Mouse (Mus musculus) MEL (cell line): ENCODE measurements around the gene Ces1f. TPM values are rescaled to one million over a fixed set of nuclear protein-coding genes. Genes with fewer than 3 reads are reported as not detected.

ENCODE experiments used
- DNase-seq: peaks from one replicate; pipeline ENCODE4 v3.0.0; 2011; ENCODE audit warnings: low read depth, low spot score
- H3K27ac ChIP-seq: 2 replicates; pipeline ENCODE4 v1.5.1; 2012; ENCODE audit warnings: low read depth, mild to moderate bottlenecking, control low read depth, low read length, moderate library complexity; ENCODE audit not compliant: control insufficient read depth
- H3K27me3 ChIP-seq, 2 experiments: fragments of 150-350 bp in 1 of 2; sonication (generic) in 1 of 2; 2 replicates each; pipeline ENCODE4 v1.6.1; 2012; ENCODE audit warnings: low read length in 2 of 2, mild to moderate bottlenecking in 2 of 2, improper control_type of control experiment in 1 of 2, moderate library complexity in 1 of 2; ENCODE audit not compliant: insufficient read depth in 2 of 2, control insufficient read depth in 1 of 2
- H3K36me3 ChIP-seq, 2 experiments: 2 replicates each; pipeline ENCODE4 v1.6.1; 2012 to 2014; ENCODE audit warnings: low read length in 2 of 2, improper control_type of control experiment in 1 of 2, inconsistent platforms in 1 of 2, mild to moderate bottlenecking in 1 of 2; ENCODE audit not compliant: insufficient read depth in 2 of 2, control insufficient read depth in 1 of 2
- H3K4me1 ChIP-seq, 2 experiments: fragments of 150-350 bp in 1 of 2; sonication (generic) in 1 of 2; 2 replicates each; pipeline ENCODE4 v1.6.1; 2012; ENCODE audit warnings: low read length in 2 of 2, improper control_type of control experiment in 1 of 2, mild to moderate bottlenecking in 1 of 2; ENCODE audit not compliant: insufficient read depth in 2 of 2, control insufficient read depth in 1 of 2
- H3K4me3 ChIP-seq, 2 experiments: fragments of 150-350 bp in 1 of 2; sonication (generic) in 1 of 2; 2 replicates each; pipeline ENCODE4 v1.5.1; 2012; ENCODE audit warnings: low read depth in 2 of 2, low read length in 2 of 2, mild to moderate bottlenecking in 2 of 2, moderate library complexity in 2 of 2, control low read depth in 1 of 2, improper control_type of control experiment in 1 of 2; ENCODE audit not compliant: control insufficient read depth in 1 of 2, insufficient read depth in 1 of 2
- H3K79me2 ChIP-seq: 2 replicates; pipeline ENCODE4 v1.6.1; 2012; ENCODE audit warnings: mild to moderate bottlenecking, low read length, moderate library complexity; ENCODE audit not compliant: control insufficient read depth, poor library complexity, insufficient read depth
- H3K9ac ChIP-seq: 2 replicates; pipeline ENCODE4 v1.6.1; 2012; ENCODE audit warnings: low read depth, mild to moderate bottlenecking, control low read depth, low read length, moderate library complexity; ENCODE audit not compliant: control insufficient read depth, poor library complexity, severe bottlenecking
- H3K9me3 ChIP-seq: fragments of 150-350 bp; sonication (generic); replicated peaks from 2 replicates; pipeline ENCODE4 v1.6.1; 2012; ENCODE audit warnings: mild to moderate bottlenecking, low read length, improper control_type of control experiment, moderate library complexity; ENCODE audit not compliant: insufficient read depth
- BHLHE40 ChIP-seq: IDR thresholded peaks from 2 replicates; pipeline ENCODE4 v1.6.1; 2012; ENCODE audit warnings: low read depth, mild to moderate bottlenecking, inconsistent platforms, low read length, improper control_type of control experiment, borderline replicate concordance
- CHD2 ChIP-seq: IDR thresholded peaks from 2 replicates; pipeline ENCODE4 v1.6.1; 2011; ENCODE audit warnings: low read length, improper control_type of control experiment
- CTCF ChIP-seq, 3 experiments: IDR thresholded peaks in 2 of 3; conservative IDR thresholded peaks in 1 of 3; 2 replicates each; pipeline ENCODE4 v1.5.1; 2011 to 2012; ENCODE audit warnings: low read length in 3 of 3, low read depth in 2 of 3, mild to moderate bottlenecking in 2 of 3, improper control_type of control experiment in 1 of 3, inconsistent platforms in 1 of 3, mixed read lengths in 1 of 3, moderate library complexity in 1 of 3; ENCODE audit not compliant: control insufficient read depth in 1 of 3, insufficient read depth in 1 of 3, poor library complexity in 1 of 3, severe bottlenecking in 1 of 3
- E2F4 ChIP-seq: IDR thresholded peaks from 2 replicates; pipeline ENCODE4 v1.6.1; 2011; ENCODE audit warnings: low read depth, low read length, improper control_type of control experiment, borderline replicate concordance
- EP300 ChIP-seq, 2 experiments: IDR thresholded peaks; 2 replicates each; pipeline ENCODE4 v1.6.1; 2011; ENCODE audit warnings: improper control_type of control experiment in 2 of 2, low read length in 2 of 2, low read depth in 1 of 2, mild to moderate bottlenecking in 1 of 2
- ETS1 ChIP-seq: IDR thresholded peaks from 2 replicates; pipeline ENCODE4 v1.6.1; 2012; ENCODE audit warnings: low read depth, mild to moderate bottlenecking, inconsistent platforms, low read length, improper control_type of control experiment, moderate library complexity
- GABPA ChIP-seq: IDR thresholded peaks from 2 replicates; pipeline ENCODE4 v1.6.1; 2012; ENCODE audit warnings: low read depth, mild to moderate bottlenecking, inconsistent platforms, low read length, improper control_type of control experiment, moderate library complexity
- JUND ChIP-seq: IDR thresholded peaks from 2 replicates; pipeline ENCODE4 v1.6.1; 2011; ENCODE audit warnings: low read depth, mild to moderate bottlenecking, improper control_type of control experiment, low read length
- MAFK ChIP-seq: IDR thresholded peaks from 2 replicates; pipeline ENCODE4 v1.6.1; 2011; ENCODE audit warnings: low read depth, mild to moderate bottlenecking, low read length, improper control_type of control experiment, borderline replicate concordance
- MAX ChIP-seq: IDR thresholded peaks from 2 replicates; pipeline ENCODE4 v1.6.1; 2011; ENCODE audit warnings: low read length, improper control_type of control experiment
- MAZ ChIP-seq: IDR thresholded peaks from 2 replicates; pipeline ENCODE4 v1.6.1; 2012; ENCODE audit warnings: low read depth, mild to moderate bottlenecking, inconsistent platforms, low read length, improper control_type of control experiment
- MEF2A ChIP-seq: IDR thresholded peaks from 2 replicates; pipeline ENCODE4 v1.6.1; 2014; ENCODE audit warnings: low read depth, mild to moderate bottlenecking, inconsistent platforms, low read length, improper control_type of control experiment; ENCODE audit not compliant: poor library complexity, insufficient replicate concordance, severe bottlenecking; ENCODE audit errors: extremely low read depth
- MYB ChIP-seq: IDR thresholded peaks from 2 replicates; pipeline ENCODE4 v1.6.1; 2011; ENCODE audit warnings: mild to moderate bottlenecking, low read depth, low read length, improper control_type of control experiment
- NRF1 ChIP-seq: IDR thresholded peaks from 2 replicates; pipeline ENCODE4 v1.6.1; 2014; ENCODE audit warnings: low read depth, mild to moderate bottlenecking, inconsistent platforms, low read length, improper control_type of control experiment, moderate library complexity; ENCODE audit not compliant: poor library complexity, insufficient read depth, severe bottlenecking
- POLR2A ChIP-seq, 2 experiments: IDR thresholded peaks; 2 replicates each; pipeline ENCODE4 v1.6.1; 2011 to 2012; ENCODE audit warnings: low read length in 2 of 2, mild to moderate bottlenecking in 2 of 2, control low read depth in 1 of 2, improper control_type of control experiment in 1 of 2, low read depth in 1 of 2, moderate library complexity in 1 of 2; ENCODE audit not compliant: control insufficient read depth in 1 of 2, insufficient read depth in 1 of 2, poor library complexity in 1 of 2
- POLR2AphosphoS5 ChIP-seq: IDR thresholded peaks from 2 replicates; pipeline ENCODE4 v1.6.1; 2012; ENCODE audit warnings: low read depth, borderline replicate concordance, mild to moderate bottlenecking, inconsistent platforms, low read length, moderate library complexity, mixed read lengths
- RAD21 ChIP-seq: IDR thresholded peaks from 2 replicates; pipeline ENCODE4 v1.6.1; 2011; ENCODE audit warnings: mild to moderate bottlenecking, low read depth, low read length, improper control_type of control experiment
- RCOR1 ChIP-seq: IDR thresholded peaks from 2 replicates; pipeline ENCODE4 v1.6.1; 2012; ENCODE audit warnings: low read depth, mild to moderate bottlenecking, inconsistent platforms, low read length, improper control_type of control experiment
- TAL1 ChIP-seq: IDR thresholded peaks from 2 replicates; pipeline ENCODE4 v1.6.1; 2012; ENCODE audit warnings: mild to moderate bottlenecking, inconsistent platforms, low read length, moderate library complexity, mixed read lengths
- TBP ChIP-seq: IDR thresholded peaks from 2 replicates; pipeline ENCODE4 v1.8.0; 2011; ENCODE audit warnings: low read depth, low read length, improper control_type of control experiment
- ZC3H11A ChIP-seq: IDR thresholded peaks from 2 replicates; pipeline ENCODE4 v1.6.1; 2012; ENCODE audit warnings: low read depth, mild to moderate bottlenecking, inconsistent platforms, low read length, improper control_type of control experiment
- ZKSCAN1 ChIP-seq: IDR thresholded peaks from 2 replicates; pipeline ENCODE4 v1.6.1; 2012; ENCODE audit warnings: low read depth, mild to moderate bottlenecking, inconsistent platforms, low read length, improper control_type of control experiment, moderate library complexity
- polyA plus RNA-seq, 2 experiments: library from polyadenylated mRNA; stranded (reverse) in 1 of 2; unstranded in 1 of 2; fragments of >175 nt in 1 of 2; fragments of >200 nt in 1 of 2; gene quantifications; 2 replicates each; pipeline versions ENCODE4 v1.2.1 to v1.2.4; 2012; ENCODE audit warnings: low replicate concordance in 2 of 2, low read depth in 1 of 2; ENCODE audit not compliant: insufficient read length in 2 of 2, insufficient read depth in 1 of 2, missing spikeins in 1 of 2
- total RNA-seq: library from RNA; depleted of rRNA; stranded (reverse); fragments of 300-350 nt; gene quantifications from 2 replicates; pipeline ENCODE4 v1.2.3, GENCODE M21; 2012

Gene Ces1f
- total and polyA plus RNA-seq, 3 experiments, result 0.23 TPM; not detected in 2

DNA sequence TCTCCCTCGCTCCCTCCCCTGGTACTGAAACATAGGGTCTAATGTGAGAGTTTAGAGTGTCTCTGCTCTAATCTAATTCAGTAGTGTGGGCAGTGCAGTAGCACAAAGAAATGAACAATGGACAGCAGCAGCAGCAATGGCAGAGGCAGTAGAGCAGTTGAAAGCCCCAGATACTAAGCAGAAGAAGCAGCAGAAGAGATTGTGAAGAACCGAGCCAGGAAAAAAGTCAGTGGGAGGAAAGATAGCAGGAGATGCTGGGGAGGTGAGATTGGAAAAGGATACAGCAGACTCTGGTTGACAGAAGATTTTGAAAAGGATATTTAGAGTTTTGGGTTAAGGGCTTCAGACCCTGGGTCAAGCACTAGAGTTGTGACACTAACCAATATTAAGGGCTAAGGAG, 36.0 kb upstream of the Ces1f start:
- no peak for DNase-seq
- Histone ChIP-seq H3K9ac (no peak overlapping the region), H3K36me3 (no peaks in the 10 kb centered on the region), H3K9me3 (no peaks in the 10 kb centered on the region), H3K79me2 (no peaks in the 10 kb centered on the region), H3K4me1 (no peaks in the 10 kb centered on the region), H3K4me3 (no peak overlapping the region), H3K27me3 (no peaks in the 10 kb centered on the region), H3K27ac (no peak overlapping the region)
- TF ChIP-seq MYB (no peak), ZKSCAN1 (no peak), EP300 (IDR thresholded peaks at IDR 0.05; ENCODE audit: low read depth in 1 of 2, low read length in 2 of 2) (no peak), GABPA (no peak), MAFK (no peak), POLR2AphosphoS5 (no peak), ETS1 (no peak), CHD2 (no peak), MAZ (no peak), TBP (no peak), MEF2A (no peak), BHLHE40 (no peak)

DNA sequence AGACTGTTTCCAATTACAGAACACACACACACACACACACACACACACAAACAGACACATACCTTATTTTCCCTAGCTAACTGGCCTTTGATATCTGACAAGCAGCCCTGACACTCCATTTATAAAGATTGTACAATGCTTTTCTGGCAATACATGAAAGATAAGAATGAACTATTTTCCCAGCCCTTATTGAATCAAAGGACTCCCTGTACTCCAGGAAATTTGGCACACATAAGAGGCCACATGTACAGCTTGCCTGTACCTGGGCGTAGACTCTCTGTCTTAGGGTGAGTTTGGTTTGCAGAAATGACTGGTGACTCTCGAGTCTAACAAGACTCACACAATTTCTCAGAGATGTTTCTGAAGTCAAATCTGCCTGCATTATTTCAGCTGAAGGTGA, 4.3 kb upstream of the Ces1f start:
- no peak for TF ChIP-seq ZC3H11A
- TF ChIP-seq POLR2A (IDR thresholded peaks at IDR 0.05; ENCODE audit: control insufficient read depth in 1 of 2, insufficient read depth in 1 of 2, low read depth in 1 of 2, low read length in 2 of 2, poor library complexity in 1 of 2), result no peak
- no peak for TF ChIP-seq NRF1
- TF ChIP-seq E2F4, result no peak
- no peak for TF ChIP-seq RCOR1
- TF ChIP-seq POLR2AphosphoS5, result no peak
- TF ChIP-seq MAZ, result no peak
- TF ChIP-seq TAL1, result no peak
- no peak for TF ChIP-seq JUND
- no peak for TF ChIP-seq ZKSCAN1
- TF ChIP-seq CTCF (IDR thresholded peaks at IDR 0.05 in 2 of 3, conservative IDR thresholded peaks at IDR 0.05 in 1 of 3; ENCODE audit: control insufficient read depth in 1 of 3, insufficient read depth in 1 of 3, low read depth in 2 of 3, low read length in 3 of 3, poor library complexity in 1 of 3, severe bottlenecking in 1 of 3), result no peak
- no peak for TF ChIP-seq MAX
- TF ChIP-seq RAD21, result no peak
- no peak for TF ChIP-seq BHLHE40
- no peak for TF ChIP-seq CHD2
- TF ChIP-seq, all 39 proteins: peak for 0
- Histone ChIP-seq H3K27ac (no peak overlapping the region), H3K27me3 (no peaks in the 10 kb centered on the region), H3K36me3 (no peaks in the 10 kb centered on the region), H3K4me1 (no peaks in the 10 kb centered on the region), H3K4me3 (no peak overlapping the region), H3K79me2 (no peaks in the 10 kb centered on the region), H3K9me3 (no peaks in the 10 kb centered on the region), H3K9ac (no peak overlapping the region)
- no peak for DNase-seq
